Mouse (Mus musculus): ENCODE data around the gene Rassf3. TPM values are rescaled to one million over a fixed set of nuclear protein-coding genes. Genes with fewer than 3 reads are reported as not detected.

Rassf3 gene
- polyA plus RNA-seq, 1 experiment from 2014 or later, result 4.6 TPM

DNA sequence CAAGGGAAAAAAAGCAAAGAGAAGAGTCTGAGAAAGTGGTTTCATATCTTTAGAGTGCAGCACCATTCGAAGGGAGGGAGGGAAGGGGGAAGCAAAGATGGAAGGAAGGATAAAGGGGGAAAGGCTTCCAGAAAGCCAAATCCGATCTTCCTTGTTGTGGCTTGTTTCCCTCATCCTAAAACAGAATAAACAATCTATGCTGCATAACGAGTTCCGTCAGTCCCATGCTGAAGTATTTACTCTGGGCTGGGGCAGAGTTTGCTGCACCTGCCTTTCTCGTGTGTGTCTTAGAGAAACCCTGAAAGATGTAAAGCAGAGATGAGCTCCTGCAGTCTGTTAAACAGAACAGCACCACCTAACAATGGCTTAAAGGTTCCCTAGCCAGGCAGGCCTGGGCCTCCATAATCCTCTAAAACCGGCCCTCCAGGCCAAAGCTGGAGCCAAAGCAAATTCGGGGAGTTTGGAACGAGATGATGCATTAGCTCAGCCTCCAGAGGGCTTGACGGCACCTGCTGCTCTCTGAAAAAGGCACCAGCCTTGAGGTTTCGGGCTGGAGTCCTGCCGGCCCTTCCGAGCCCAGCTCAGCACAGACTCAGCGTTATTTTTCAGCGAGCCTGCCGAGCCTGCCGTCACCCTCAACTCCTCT lies 43.4 kb downstream of the Rassf3 start:
- ATAC-seq, result peak; percentile 37
- Histone ChIP-seq H3K4me1 (replicated peaks) (peaks cover 25% of the 10 kb centered on the region), H3K36me3 (no peaks in the 10 kb centered on the region), H3K9ac (replicated peaks) (0 out of 2 replicates have a peak overlapping the region, but pooled peaks have one; percentile 12), H3K4me3 (replicated peaks) (no peak overlapping the region), H3K9me3 (no peaks in the 10 kb centered on the region), H3K4me2 (replicated peaks) (peak overlapping the region; percentile 20; the same call in 1 of the 2 replicates), H3K27ac (peak overlapping the region; percentile 62), H3K27me3 (0 out of 2 replicates have a peak, but pooled peaks cover 5% of the 10 kb centered on the region)
- 14% methylated on average over 16 of the region's 16 CpGs for WGBS

DNA sequence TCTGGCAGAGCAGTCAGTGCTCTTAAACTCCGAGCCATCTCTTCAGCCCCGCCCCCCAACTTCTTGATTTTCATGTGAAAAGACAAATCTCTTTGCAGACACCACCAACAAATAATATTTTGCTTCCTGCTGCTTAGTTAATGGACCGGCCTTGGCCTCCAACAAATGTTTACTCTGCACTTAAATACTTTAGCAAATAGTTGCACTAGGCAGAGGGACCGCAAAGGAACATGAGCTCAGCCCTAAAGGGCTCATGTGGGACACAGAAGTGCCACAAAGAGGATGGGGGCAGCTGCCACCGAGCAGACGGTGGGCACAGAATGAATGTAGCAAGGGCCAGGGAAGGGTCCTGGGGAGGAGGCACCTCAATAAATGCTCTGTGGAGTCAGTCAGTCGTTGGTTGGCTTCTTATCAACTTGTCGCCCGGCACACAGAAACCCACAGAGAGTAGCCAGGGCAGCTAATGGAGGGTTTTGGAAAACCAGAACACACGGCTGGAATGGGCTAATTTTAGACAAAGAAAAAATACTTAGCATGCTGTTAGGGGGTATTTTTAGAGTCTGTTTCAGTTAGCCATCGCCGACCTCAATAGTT lies 44.0 kb downstream of the Rassf3 start:
- peak overlapping the region; percentile 62 for H3K27ac ChIP-seq
- no peak for ATAC-seq
- peaks cover 25% of the 10 kb centered on the region for H3K4me1 ChIP-seq (replicated peaks)
- no peak overlapping the region for H3K9ac ChIP-seq (replicated peaks)
- WGBS, result 50% methylated on average over 12 of the region's 12 CpGs
- no peaks in the 10 kb centered on the region for H3K36me3 ChIP-seq
- H3K27me3 ChIP-seq, result 0 out of 2 replicates have a peak, but pooled peaks cover 5% of the 10 kb centered on the region
- H3K4me3 ChIP-seq (replicated peaks), result no peak overlapping the region
- no peaks in the 10 kb centered on the region for H3K9me3 ChIP-seq
- H3K4me2 ChIP-seq (replicated peaks), result no peak overlapping the region

DNA sequence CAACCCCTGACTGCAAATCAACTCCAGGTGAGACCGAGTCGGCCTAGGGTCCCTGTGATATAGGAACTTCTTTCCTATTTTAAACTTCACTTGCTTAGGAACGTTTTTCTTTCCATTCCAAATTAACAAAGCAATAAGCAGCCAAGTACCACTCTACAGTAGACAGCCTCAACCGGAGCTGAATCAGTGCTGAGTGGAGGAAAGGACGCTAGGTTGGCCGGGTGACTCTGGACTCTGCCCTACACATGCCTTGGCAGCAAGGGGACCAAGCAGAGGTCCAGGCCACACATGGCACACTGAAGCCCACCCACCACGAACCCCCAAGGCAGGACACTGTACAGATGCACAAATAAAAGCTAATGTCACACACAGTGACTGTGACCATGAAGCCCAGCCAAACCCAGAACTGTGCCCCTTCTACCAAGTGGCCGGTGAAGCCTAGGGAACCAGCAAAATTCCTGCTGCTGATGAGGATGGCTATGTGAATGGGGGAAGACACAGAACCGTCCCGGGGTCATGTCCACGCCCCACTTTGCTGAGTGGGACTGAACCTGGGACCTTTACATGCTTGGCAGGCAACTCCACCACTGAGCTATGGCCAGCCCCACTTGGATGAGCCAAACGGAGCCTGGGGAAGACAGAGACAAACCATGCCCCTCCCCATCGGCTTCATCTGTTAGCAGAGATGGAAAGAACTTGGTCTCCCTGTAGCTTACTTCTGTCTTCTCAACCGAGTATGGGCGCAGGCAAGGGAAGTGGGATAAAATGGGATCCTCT lies 45.2 kb downstream of the Rassf3 start:
- no peak overlapping the region for H3K4me3 ChIP-seq (replicated peaks)
- H3K4me1 ChIP-seq (replicated peaks), result peaks cover 25% of the 10 kb centered on the region
- H3K27ac ChIP-seq, result no peak overlapping the region
- no peak overlapping the region for H3K9ac ChIP-seq (replicated peaks)
- 0 out of 2 replicates have a peak, but pooled peaks cover 5% of the 10 kb centered on the region for H3K27me3 ChIP-seq
- H3K36me3 ChIP-seq, result no peaks in the 10 kb centered on the region
- H3K4me2 ChIP-seq (replicated peaks), result no peak overlapping the region
- no peak for ATAC-seq
- no peaks in the 10 kb centered on the region for H3K9me3 ChIP-seq
- WGBS, result 83% methylated on average over 15 of the region's 15 CpGs

DNA sequence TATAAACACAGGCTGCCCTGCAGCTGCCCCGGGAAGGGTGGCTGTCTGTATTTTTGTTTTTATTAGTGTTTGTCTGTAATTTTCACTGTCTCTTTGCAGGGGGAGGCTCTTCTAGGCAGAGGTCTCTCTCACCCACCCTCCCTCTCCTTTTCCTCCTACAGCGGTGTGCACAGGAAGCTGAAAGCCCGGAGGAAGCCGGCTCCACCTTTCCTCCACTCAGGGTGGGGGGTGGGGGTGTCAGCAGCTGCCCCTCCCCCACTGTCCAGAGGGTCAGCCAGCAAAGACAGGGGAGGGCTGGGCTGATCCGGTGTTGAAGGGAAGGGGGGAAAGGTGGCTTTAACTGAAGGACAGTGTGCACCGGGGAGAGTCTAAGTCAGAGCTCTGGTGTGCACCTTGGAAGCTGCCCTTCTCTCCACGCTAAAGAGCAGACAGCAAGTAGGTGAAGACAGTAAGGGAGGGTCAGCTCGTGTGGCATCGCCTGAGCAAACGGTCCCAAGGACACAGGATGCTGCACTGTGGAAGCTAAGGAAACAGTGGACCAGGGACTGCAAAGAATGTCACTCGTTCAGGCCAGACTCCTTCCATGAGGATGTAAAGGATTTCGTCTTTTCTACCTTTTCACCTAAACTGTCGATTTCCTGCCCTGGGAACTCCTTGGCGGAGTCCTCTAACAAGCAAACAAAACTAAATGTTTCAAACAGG lies 46.0 kb downstream of the Rassf3 start:
- no peak overlapping the region for H3K4me2 ChIP-seq (replicated peaks)
- no peaks in the 10 kb centered on the region for H3K36me3 ChIP-seq
- peak overlapping the region; percentile 21; the same call in 1 of the 2 replicates for H3K27ac ChIP-seq
- H3K9me3 ChIP-seq, result no peaks in the 10 kb centered on the region
- 35% methylated on average over 14 of the region's 14 CpGs for WGBS
- ATAC-seq, result no peak
- H3K9ac ChIP-seq (replicated peaks), result peak overlapping the region; percentile 40; the same call in 1 of the 2 replicates
- no peak overlapping the region for H3K4me3 ChIP-seq (replicated peaks)
- peaks cover 25% of the 10 kb centered on the region for H3K4me1 ChIP-seq (replicated peaks)
- 0 out of 2 replicates have a peak, but pooled peaks cover 5% of the 10 kb centered on the region for H3K27me3 ChIP-seq

DNA sequence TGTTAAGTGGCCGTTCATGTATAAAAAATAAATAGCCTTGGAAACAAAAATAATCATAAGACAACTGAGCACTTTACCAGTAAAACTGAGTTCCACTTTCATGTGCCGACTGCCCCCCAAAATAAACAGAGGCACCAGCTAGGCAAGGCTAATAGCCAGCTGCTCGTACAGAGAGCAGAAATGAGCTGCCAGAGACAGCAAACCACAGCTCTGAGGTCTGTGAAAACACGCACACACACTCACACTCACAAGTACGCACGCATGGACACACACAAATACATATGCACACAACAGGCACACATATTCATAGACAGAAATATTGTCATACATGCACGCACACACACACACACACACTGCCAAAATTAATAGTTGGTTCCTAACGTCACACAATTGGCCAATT lies 46.6 kb downstream of the Rassf3 start:
- Histone ChIP-seq H3K4me2 (replicated peaks) (no peak overlapping the region), H3K27me3 (0 out of 2 replicates have a peak, but pooled peaks cover 4% of the 10 kb centered on the region), H3K9me3 (no peaks in the 10 kb centered on the region), H3K36me3 (no peaks in the 10 kb centered on the region), H3K27ac (0 out of 2 replicates have a peak overlapping the region, but pooled peaks have one; percentile 21), H3K9ac (replicated peaks) (peak overlapping the region; percentile 40; the same call in 1 of the 2 replicates), H3K4me3 (replicated peaks) (no peak overlapping the region), H3K4me1 (replicated peaks) (peaks cover 25% of the 10 kb centered on the region)
- no peak for ATAC-seq
- WGBS, result 68% methylated on average over 8 of the region's 8 CpGs

DNA sequence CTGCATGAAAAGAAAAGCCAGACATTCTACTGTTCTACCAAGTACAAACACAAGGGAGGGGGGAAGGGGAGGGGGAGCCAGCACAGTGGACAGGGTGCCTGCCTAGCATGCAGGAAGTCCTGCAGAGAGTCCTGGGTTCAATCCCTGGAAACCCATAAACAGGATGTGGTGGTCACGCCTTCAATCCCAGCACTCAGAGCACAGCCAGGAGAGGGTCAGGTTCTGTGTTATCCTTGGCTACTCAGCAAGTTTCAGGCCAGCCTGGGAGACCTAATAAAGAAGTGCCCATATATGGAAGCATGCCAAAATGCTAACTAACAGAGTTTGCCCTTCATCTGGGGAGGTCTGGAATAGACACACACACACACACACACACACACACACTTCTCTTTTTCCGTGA lies 47.1 kb downstream of the Rassf3 start:
- 0 out of 2 replicates have a peak, but pooled peaks cover 2% of the 10 kb centered on the region for H3K27me3 ChIP-seq
- H3K4me1 ChIP-seq (replicated peaks), result peaks cover 29% of the 10 kb centered on the region
- H3K27ac ChIP-seq, result no peak overlapping the region
- no peak overlapping the region for H3K4me3 ChIP-seq (replicated peaks)
- WGBS, result 46% methylated on average over 2 of the region's 2 CpGs
- no peak overlapping the region for H3K9ac ChIP-seq (replicated peaks)
- peak; percentile 24; the same call in 1 of the 2 replicates for ATAC-seq
- no peaks in the 10 kb centered on the region for H3K36me3 ChIP-seq
- no peaks in the 10 kb centered on the region for H3K9me3 ChIP-seq
- H3K4me2 ChIP-seq (replicated peaks), result no peak overlapping the region

DNA sequence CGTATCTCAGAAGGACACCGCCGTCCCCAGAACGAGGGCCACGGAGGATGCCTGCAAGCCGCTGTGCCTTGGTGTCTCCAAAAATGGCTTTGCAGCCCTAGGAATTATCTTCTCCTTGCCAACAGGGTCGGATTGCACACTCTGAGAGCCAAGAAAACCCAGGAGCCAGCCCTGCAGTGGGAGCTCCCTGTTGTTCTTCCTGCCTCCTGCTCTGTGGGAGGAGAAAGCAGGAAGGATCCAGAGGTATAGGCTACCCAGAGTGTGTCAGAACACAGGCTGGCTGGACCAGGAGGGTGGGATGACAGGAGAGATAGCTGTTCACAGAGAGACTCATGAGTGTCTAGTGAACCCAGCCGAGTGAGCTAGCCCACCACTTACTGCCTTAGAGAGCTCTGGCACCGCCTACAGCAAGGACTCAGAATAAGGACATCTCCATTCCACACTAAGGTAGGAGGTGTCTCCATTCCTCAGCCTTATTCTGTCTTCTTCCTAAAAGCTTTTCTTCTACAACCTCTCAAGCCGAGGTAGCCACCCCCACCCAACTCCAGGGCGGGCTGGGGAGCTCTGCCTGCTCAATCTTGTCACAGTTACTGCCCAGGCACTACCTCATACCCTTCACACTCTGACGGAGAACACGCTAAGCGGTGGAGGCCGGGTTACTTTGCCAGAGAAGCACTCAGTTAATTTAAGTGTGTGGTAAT lies 48.0 kb downstream of the Rassf3 start:
- H3K9ac ChIP-seq (replicated peaks), result no peak overlapping the region
- H3K27ac ChIP-seq, result no peak overlapping the region
- H3K4me1 ChIP-seq (replicated peaks), result peaks cover 35% of the 10 kb centered on the region
- no peak for ATAC-seq
- WGBS, result 83% methylated on average over 15 of the region's 15 CpGs
- H3K4me2 ChIP-seq (replicated peaks), result no peak overlapping the region
- 0 out of 2 replicates have a peak, but pooled peaks cover 2% of the 10 kb centered on the region for H3K27me3 ChIP-seq
- H3K4me3 ChIP-seq (replicated peaks), result no peak overlapping the region
- H3K9me3 ChIP-seq, result no peaks in the 10 kb centered on the region
- H3K36me3 ChIP-seq, result no peaks in the 10 kb centered on the region

DNA sequence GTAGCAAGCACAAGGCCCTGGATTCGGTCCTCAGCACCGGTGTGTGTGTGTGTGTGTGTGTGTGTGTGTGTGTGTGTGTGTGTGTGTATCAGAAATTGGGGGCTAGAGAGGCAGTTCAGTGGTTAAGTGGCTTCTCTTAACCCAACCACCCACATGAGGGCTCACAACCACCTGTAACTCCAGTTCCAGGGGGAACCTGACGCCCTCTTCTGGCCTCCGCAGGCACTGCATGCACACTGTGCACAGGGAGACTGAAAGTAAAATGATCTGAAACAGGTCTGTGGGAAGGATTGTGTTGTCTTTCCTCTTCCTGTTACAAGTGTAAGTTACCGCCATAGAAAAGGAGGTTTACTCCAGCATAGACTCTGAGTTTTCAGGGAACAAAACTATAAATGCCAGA lies 49.0 kb downstream of the Rassf3 start:
- H3K4me2 ChIP-seq (replicated peaks), result no peak overlapping the region
- H3K9ac ChIP-seq (replicated peaks), result no peak overlapping the region
- H3K27me3 ChIP-seq, result 0 out of 2 replicates have a peak, but pooled peaks cover 2% of the 10 kb centered on the region
- ATAC-seq, result no peak
- no peak overlapping the region for H3K27ac ChIP-seq
- H3K36me3 ChIP-seq, result no peaks in the 10 kb centered on the region
- no peaks in the 10 kb centered on the region for H3K9me3 ChIP-seq
- H3K4me3 ChIP-seq (replicated peaks), result no peak overlapping the region
- H3K4me1 ChIP-seq (replicated peaks), result peaks cover 25% of the 10 kb centered on the region
- 64% methylated on average over 5 of the region's 5 CpGs for WGBS

DNA sequence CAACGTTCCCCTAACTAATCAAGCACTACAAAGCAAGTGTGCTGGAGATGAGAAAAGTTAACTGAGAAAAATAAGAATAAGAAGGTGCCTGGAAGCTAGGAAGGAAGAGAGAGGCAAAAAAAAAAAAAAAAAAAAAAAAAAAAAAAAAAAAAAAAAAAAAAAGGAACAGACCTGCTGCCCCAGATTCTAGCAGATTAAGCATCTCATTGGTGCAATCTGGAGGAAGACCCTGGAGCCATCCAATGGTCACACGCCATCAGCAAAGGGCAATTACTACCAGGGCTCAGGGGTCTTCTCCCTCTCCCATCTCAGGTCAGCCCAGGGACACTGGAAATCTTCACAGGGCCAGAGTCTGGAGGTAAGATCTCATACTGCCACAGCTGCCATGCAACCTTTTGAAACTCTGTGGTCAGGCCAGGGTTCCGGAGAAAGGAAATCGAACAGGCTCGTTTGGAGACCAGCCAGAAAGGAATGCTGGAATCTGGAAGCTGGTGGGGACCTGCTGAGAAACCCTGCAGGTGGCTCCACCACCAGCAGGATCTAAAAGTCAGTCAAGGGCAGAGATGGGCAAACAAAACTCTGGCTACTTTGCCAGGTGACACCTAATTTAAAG lies 49.6 kb downstream of the Rassf3 start:
- no peak overlapping the region for H3K9ac ChIP-seq (replicated peaks)
- H3K36me3 ChIP-seq, result no peaks in the 10 kb centered on the region
- no peak overlapping the region for H3K4me2 ChIP-seq (replicated peaks)
- H3K9me3 ChIP-seq, result no peaks in the 10 kb centered on the region
- ATAC-seq, result no peak
- peaks cover 24% of the 10 kb centered on the region for H3K4me1 ChIP-seq (replicated peaks)
- H3K4me3 ChIP-seq (replicated peaks), result no peak overlapping the region
- no peak overlapping the region for H3K27ac ChIP-seq
- 0 out of 2 replicates have a peak, but pooled peaks cover 2% of the 10 kb centered on the region for H3K27me3 ChIP-seq
- WGBS, result 52% methylated on average over 5 of the region's 5 CpGs

DNA sequence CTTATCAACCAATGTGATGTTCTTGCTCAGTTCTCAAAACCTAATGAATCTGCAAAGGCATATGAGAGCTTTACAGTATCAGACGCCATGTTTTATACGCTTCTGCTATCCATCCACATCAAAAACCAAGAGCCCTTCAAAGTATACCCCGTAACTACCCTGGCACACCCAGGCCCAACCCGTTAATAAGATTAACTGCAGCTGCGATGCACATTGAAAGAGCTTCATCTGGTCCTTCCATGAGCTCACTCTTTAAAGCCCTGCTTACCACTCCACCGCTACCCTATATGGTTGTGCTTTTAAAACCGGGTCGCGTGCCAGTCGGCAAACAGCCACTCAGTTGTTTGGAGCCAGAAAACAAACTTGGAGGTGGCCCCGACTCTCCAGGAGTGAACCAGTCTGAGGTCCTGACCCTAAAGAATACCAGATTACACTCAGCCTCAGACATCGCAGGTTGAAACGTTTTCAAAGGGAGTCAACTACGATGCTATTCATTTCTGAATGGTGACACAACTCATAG lies 50.6 kb downstream of the Rassf3 start:
- 84% methylated on average over 14 of the region's 14 CpGs for WGBS
- Histone ChIP-seq H3K4me2 (replicated peaks) (no peak overlapping the region), H3K9me3 (no peaks in the 10 kb centered on the region), H3K27me3 (no peaks in the 10 kb centered on the region), H3K4me3 (replicated peaks) (no peak overlapping the region), H3K4me1 (replicated peaks) (peaks cover 24% of the 10 kb centered on the region), H3K27ac (no peak overlapping the region), H3K36me3 (no peaks in the 10 kb centered on the region), H3K9ac (replicated peaks) (no peak overlapping the region)
- ATAC-seq, result no peak

Data from midbrain, embryonic 13.5 days (tissue).